11 mouse cellular contexts compared by ENCODE assay signal in genomic region chr19:10267953-10268352, GRCm38 (mm10). TPM values are rescaled to one million over a fixed set of nuclear protein-coding genes. Genes with fewer than 3 reads are reported as not detected.
DNase-seq lines count a peak whose midpoint lies in the region; ATAC-seq and TF ChIP-seq lines count a peak whose summit lies in the region.
"Had no signal": no experiment of that assay in that cellular context is flagged by ENCODE, and none has a peak within 500 bp of the region (broad histone marks: within the 10 kb centered on the region; RNA-seq: fewer than 3 reads in every experiment).

No protein-coding gene starts in this region.

- H3K27ac ChIP-seq in intestine, postnatal 0 days (ENCODE audit: low read depth, low read length): no peak overlapping the region
- H3K27ac ChIP-seq in liver, embryonic 14.5 days: no peak overlapping the region

- no peak overlapping the region for H3K4me2 ChIP-seq in intestine, postnatal 0 days (replicated peaks; ENCODE audit: low read depth)
- H3K4me2 ChIP-seq in liver, embryonic 14.5 days (ENCODE audit: low read depth): no peak overlapping the region

- H3K36me3 ChIP-seq in intestine, postnatal 0 days (ENCODE audit: control insufficient read depth, insufficient read depth): no peaks in the 10 kb centered on the region; the same call in 1 of the 2 replicates
- no peaks in the 10 kb centered on the region for H3K36me3 ChIP-seq in liver, embryonic 14.5 days (replicated peaks; ENCODE audit: control insufficient read depth, insufficient read depth, low read depth)
- H3K36me3 ChIP-seq: heart, embryonic 10.5 days had no signal

- no peaks in the 10 kb centered on the region for H3K27me3 ChIP-seq in intestine, postnatal 0 days (replicated peaks; ENCODE audit: control insufficient read depth, insufficient read depth, low read length)
- no peaks in the 10 kb centered on the region for H3K27me3 ChIP-seq in liver, embryonic 14.5 days (ENCODE audit: control insufficient read depth, insufficient read depth, low read length)

- no peaks in the 10 kb centered on the region for H3K9me3 ChIP-seq in intestine, postnatal 0 days (ENCODE audit: control insufficient read depth)
- no peaks in the 10 kb centered on the region for H3K9me3 ChIP-seq in liver, embryonic 14.5 days (ENCODE audit: control insufficient read depth, low read length)
- H3K9me3 ChIP-seq: heart, embryonic 10.5 days; megakaryocyte, embryonic 14.5 days had no signal

- H3K4me3 ChIP-seq in intestine, postnatal 0 days (ENCODE audit: low read depth, low read length): no peak overlapping the region
- H3K4me3 ChIP-seq in liver, embryonic 14.5 days (ENCODE audit: insufficient read depth in 1 of 2, low read depth in 2 of 2, low read length in 2 of 2): no peak overlapping the region
- H3K4me3 ChIP-seq: heart, embryonic 10.5 days; megakaryocyte, embryonic 14.5 days had no signal

- no peak for TF ChIP-seq EP300 in liver, embryonic 14.5 days (IDR thresholded peaks at IDR 0.05; ENCODE audit: low read depth)

- H3K4me1 ChIP-seq in intestine, postnatal 0 days (replicated peaks; ENCODE audit: control insufficient read depth, insufficient read depth, low read length): peaks cover 13% of the 10 kb centered on the region
- H3K4me1 ChIP-seq in liver, embryonic 14.5 days (replicated peaks; ENCODE audit: control insufficient read depth in 2 of 2, insufficient read depth in 2 of 2, low read length in 1 of 2): no peaks in the 10 kb centered on the region

- DNase-seq in 3134 (ENCODE audit: extremely low read depth, insufficient read length, low spot score): peak; percentile 72
- DNase-seq in 416B (ENCODE audit: low read depth): peak; percentile 47
- peak in 2 of 3 experiments; percentile 26 to 27 for DNase-seq in liver, embryonic 14.5 days (ENCODE audit: low read depth in 3 of 3, low spot score in 3 of 3)
- no peak for DNase-seq in right cerebral cortex, postnatal 4 days
- DNase-seq in cerebellum, adult 9-11 months: no peak
- DNase-seq: cerebellum, postnatal 10 days; thymus, postnatal 36 days had no signal

- peak; percentile 50 for TF ChIP-seq CTCF in intestine, postnatal 0 days (IDR thresholded peaks at IDR 0.05; ENCODE audit: low read depth)
- 0 out of 2 replicates have a peak, but pooled peaks have one; percentile 5 for TF ChIP-seq CTCF in liver, embryonic 14.5 days (IDR thresholded peaks at IDR 0.05; ENCODE audit: low read depth)

- ATAC-seq in intestine, postnatal 0 days: peak; percentile 88
- peak; percentile 48 for ATAC-seq in liver, embryonic 14.5 days (ENCODE audit: insufficient read depth)
- ATAC-seq in activated CD4-positive, CD25-positive, alpha-beta regulatory T cell, adult 4 months: no peak

- H3K9ac ChIP-seq in intestine, postnatal 0 days (ENCODE audit: low read depth, low read length): no peak overlapping the region
- no peak overlapping the region for H3K9ac ChIP-seq in liver, embryonic 14.5 days (replicated peaks)

- 41% methylated on average over 10 of the region's 10 CpGs for WGBS in intestine, postnatal 0 days
- 71% methylated on average over 10 of the region's 10 CpGs for WGBS in liver, embryonic 14.5 days (ENCODE audit: insufficient replicate concordance)

RNA-seq across cellular contexts. Expression of gene Myrf, which starts 27.4 kb away (rescaled TPM):
- polyA plus RNA-seq in intestine, postnatal 0 days (2015; fragmentation: Nextera tagmentation; extraction: Ambion mirVana): 4.1 and 4.5 TPM in 2 replicates
- polyA plus RNA-seq in liver, embryonic 14.5 days (2012; rRNA removed): 6.4 and 9.1 TPM in 2 replicates
- 3.5 and 3.7 TPM in 2 replicates for polyA plus RNA-seq in liver, embryonic 14.5 days (2014; fragmentation: Nextera tagmentation; extraction: Ambion mirVana)
- polyA plus RNA-seq in activated CD4-positive, CD25-positive, alpha-beta regulatory T cell, adult 4 months (2017; shearing (Covaris generic)): under 1 TPM in 1 of 2 experiments, not detected in 1; 0.09 TPM

RNA-seq across cellular contexts. Expression of gene Dagla, which starts 36.7 kb away (rescaled TPM):
- 1.3 TPM in 2 replicates for polyA plus RNA-seq in intestine, postnatal 0 days (2015; fragmentation: Nextera tagmentation; extraction: Ambion mirVana)
- polyA plus RNA-seq in liver, embryonic 14.5 days (2012; rRNA removed): 0.30 and 0.32 TPM in 2 replicates
- 0.09 and 0.19 TPM in 2 replicates for polyA plus RNA-seq in liver, embryonic 14.5 days (2014; fragmentation: Nextera tagmentation; extraction: Ambion mirVana)
- under 1 TPM in 1 of 2 experiments, not detected in 1; 0.20 TPM for polyA plus RNA-seq in activated CD4-positive, CD25-positive, alpha-beta regulatory T cell, adult 4 months (2017; shearing (Covaris generic))

Comparison
In these comparisons a context has a peak if more than half of its experiments do, and no peak if none do; other contexts are left out.
1. DNase-seq: peak in 3134 (single experiment), 416B (single experiment) and liver, embryonic 14.5 days (2 of 3); none in right cerebral cortex, postnatal 4 days (single experiment) and cerebellum, adult 9-11 months (single experiment).